ENCODE assay signal across 17 mouse cellular contexts in the genomic region with DNA sequence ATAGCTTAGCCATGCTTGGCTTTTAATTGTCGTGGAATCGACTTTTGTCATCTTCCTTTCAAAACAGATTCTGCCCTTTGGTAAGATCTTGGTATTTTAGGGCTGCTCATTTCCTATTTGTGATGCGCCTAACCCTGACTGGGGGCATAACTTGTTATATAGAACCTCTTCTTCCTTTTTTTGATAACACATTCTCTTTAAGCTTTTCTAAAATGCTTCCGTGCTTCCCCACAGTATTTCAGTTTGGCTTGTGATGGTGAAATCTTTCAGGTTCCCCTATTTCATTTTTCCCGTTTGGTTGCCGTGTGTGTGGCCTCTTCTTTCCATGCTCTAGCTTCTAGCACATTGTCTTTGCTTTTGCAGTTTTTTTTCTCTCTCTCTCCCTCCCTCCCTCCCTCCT. TPM values are rescaled to one million over a fixed set of nuclear protein-coding genes. Genes with fewer than 3 reads are reported as not detected.
DNase-seq lines count a peak whose midpoint lies in the region; ATAC-seq lines count a peak whose summit lies in the region.
"Had no signal": no experiment of that assay in that cellular context is flagged by ENCODE, and none has a peak within 500 bp of the region (broad histone marks: within the 10 kb centered on the region; RNA-seq: fewer than 3 reads in every experiment).

No protein-coding gene starts in this region.

- peak; percentile 37 for DNase-seq in 416B (ENCODE audit: low read depth)
- DNase-seq in right cerebral cortex, postnatal 4 days: no peak
- DNase-seq in layer of hippocampus, adult 8-10 months (ENCODE audit: low spot score in 2 of 2): no peak
- DNase-seq: adrenal gland, adult 2 months; adrenal gland, postnatal 10 days; adrenal gland, postnatal 25 days; cerebellum, adult 11-12 months; cerebellum, adult 2 months; cerebellum, adult 9-10 months; cerebellum, postnatal 10 days; cerebellum, postnatal 25 days; embryo, embryonic 11 days had no signal

- peak; percentile 68 for ATAC-seq in common myeloid progenitor, adult 5-6 weeks (replicated peaks; ENCODE audit: low read depth, poor library complexity, severe bottlenecking)
- ATAC-seq in megakaryocyte, adult 5-6 weeks (ENCODE audit: poor library complexity, severe bottlenecking): peak; percentile 64
- no peak for ATAC-seq in frontal cortex, adult (ENCODE audit: low TSS enrichment)
- ATAC-seq: forebrain, embryonic 14.5 days; forebrain, embryonic 16.5 days had no signal

RNA-seq across cellular contexts. Expression of a gene that starts 14.2 kb away (rescaled TPM):
- 4.5 and 13.3 TPM in 2 replicates for total RNA-seq in common myeloid progenitor, adult 5-6 weeks (2017)
- 4.6 and 5.5 TPM in 2 replicates for total RNA-seq in megakaryocyte, adult 5-6 weeks (2015)
- total RNA-seq in megakaryocyte, adult 5-6 weeks (2017): 3.3 and 4.0 TPM in 2 replicates
- 10 to 100 TPM; 16.2 to 20.8 (median 19.0) TPM for total RNA-seq in layer of hippocampus, adult 8-10 months (2022)
